Mouse (Mus musculus) intestine, embryonic 15.5 days (tissue): ENCODE results near the gene 2510009E07Rik. TPM values are rescaled to one million over a fixed set of nuclear protein-coding genes. Genes with fewer than 3 reads are reported as not detected.

Experiments
- ATAC-seq: fragments of 200-750 bp; cut with Nextera tagmentation; 2 replicates; pipeline ENCODE4 v1.8.0; 2017; ENCODE audit warnings: moderate TSS enrichment, moderate library complexity
- H3K27ac ChIP-seq: fragments of 300-500 bp; sonication (generic); 2 replicates; pipeline ENCODE4 v1.5.1; 2015; ENCODE audit warnings: mild to moderate bottlenecking, inconsistent platforms
- H3K27me3 ChIP-seq: fragments of 300-500 bp; sonication (generic); replicated peaks from 2 replicates; pipeline ENCODE4 v1.6.1; 2015; ENCODE audit warnings: inconsistent platforms
- H3K36me3 ChIP-seq: fragments of 300-500 bp; sonication (generic); 2 replicates; pipeline ENCODE4 v1.6.1; 2015; ENCODE audit warnings: inconsistent platforms
- H3K4me1 ChIP-seq: fragments of 300-500 bp; sonication (generic); replicated peaks from 2 replicates; pipeline ENCODE4 v1.6.1; 2015; ENCODE audit warnings: inconsistent platforms
- H3K4me2 ChIP-seq: fragments of 300-500 bp; sonication (generic); replicated peaks from 2 replicates; pipeline ENCODE4 v1.6.1; 2015; ENCODE audit warnings: mild to moderate bottlenecking, inconsistent platforms
- H3K4me3 ChIP-seq: fragments of 300-500 bp; sonication (generic); replicated peaks from 2 replicates; pipeline ENCODE4 v1.5.1; 2015; ENCODE audit warnings: inconsistent platforms
- H3K9ac ChIP-seq: fragments of 300-500 bp; sonication (generic); 2 replicates; pipeline ENCODE4 v1.6.1; 2015; ENCODE audit warnings: inconsistent platforms
- H3K9me3 ChIP-seq: fragments of 300-500 bp; sonication (generic); 2 replicates; pipeline ENCODE4 v1.6.1; 2016; ENCODE audit warnings: inconsistent platforms
- WGBS: fragments of 180-500 bp; shearing (Covaris S2); methylation state at CpG from one replicate; pipeline ENCODE4 v1.1.7; 2015; 5-methylcytosine and 5-hydroxymethylcytosine counted together
- polyA plus RNA-seq: library from polyadenylated mRNA; unstranded; fragments of >200 nt; fragmentation: Nextera tagmentation; extraction: Ambion mirVana; gene quantifications from 2 replicates; pipeline ENCODE4 v1.2.1, GENCODE M21; 2015

The 2510009E07Rik gene
- polyA plus RNA-seq, 1 experiment from 2014 or later = 17.9 TPM

- no peaks in the 10 kb centered on the region for H3K27me3 ChIP-seq
- peaks cover 27% of the 10 kb centered on the region for H3K4me1 ChIP-seq
- peak overlapping the region; percentile 31 for H3K9ac ChIP-seq
- peak; percentile 95 for ATAC-seq
- H3K27ac ChIP-seq = peak overlapping the region; percentile 90
- 16% methylated on average over 17 of the region's 17 CpGs for WGBS
- H3K4me3 ChIP-seq = peak overlapping the region; percentile 19
- peak overlapping the region; percentile 53 for H3K4me2 ChIP-seq
- no peaks in the 10 kb centered on the region for H3K9me3 ChIP-seq
- H3K36me3 ChIP-seq = 0 out of 2 replicates have a peak, but pooled peaks cover 4% of the 10 kb centered on the region
Measured at GRCm38 (mm10) chr16:21644066-21644561, 50.4 kb downstream of the 2510009E07Rik start.

- WGBS = 77% methylated on average over 2 of the region's 2 CpGs
- no peaks in the 10 kb centered on the region for H3K9me3 ChIP-seq
- H3K27ac ChIP-seq = peak overlapping the region; percentile 90
- no peak for ATAC-seq
- peak overlapping the region; percentile 19 for H3K4me3 ChIP-seq
- no peaks in the 10 kb centered on the region for H3K27me3 ChIP-seq
- H3K4me2 ChIP-seq = peak overlapping the region; percentile 53
- H3K4me1 ChIP-seq = peaks cover 27% of the 10 kb centered on the region
- H3K36me3 ChIP-seq = 0 out of 2 replicates have a peak, but pooled peaks cover 4% of the 10 kb centered on the region
- peak overlapping the region; percentile 31 for H3K9ac ChIP-seq
Measured at GRCm38 (mm10) chr16:21643621-21644041, 50.8 kb downstream of the 2510009E07Rik start.

- H3K4me2 ChIP-seq = no peak overlapping the region
- no peak overlapping the region for H3K4me3 ChIP-seq
- no peaks in the 10 kb centered on the region for H3K27me3 ChIP-seq
- WGBS = 95% methylated on average over 5 of the region's 5 CpGs
- 0 out of 2 replicates have a peak, but pooled peaks cover 4% of the 10 kb centered on the region for H3K36me3 ChIP-seq
- no peak overlapping the region for H3K9ac ChIP-seq
- H3K27ac ChIP-seq = 0 out of 2 replicates have a peak overlapping the region, but pooled peaks have one; percentile 15
- H3K4me1 ChIP-seq = peaks cover 27% of the 10 kb centered on the region
- ATAC-seq = no peak
- no peaks in the 10 kb centered on the region for H3K9me3 ChIP-seq
Measured at GRCm38 (mm10) chr16:21642906-21643305, 51.6 kb downstream of the 2510009E07Rik start.

GRCm38 (mm10) chr16:21641944-21642343, 52.5 kb downstream of the 2510009E07Rik start:
- no peak overlapping the region for H3K4me2 ChIP-seq

GRCm38 (mm10) chr16:21640766-21641499, 53.5 kb downstream of the 2510009E07Rik start:
- no peaks in the 10 kb centered on the region for H3K27me3 ChIP-seq
- H3K9ac ChIP-seq = no peak overlapping the region
- ATAC-seq = no peak
- WGBS = 70% methylated on average over 7 of the region's 7 CpGs
- peaks cover 27% of the 10 kb centered on the region for H3K4me1 ChIP-seq
- no peak overlapping the region for H3K4me2 ChIP-seq
- H3K36me3 ChIP-seq = 0 out of 2 replicates have a peak, but pooled peaks cover 4% of the 10 kb centered on the region
- no peak overlapping the region for H3K4me3 ChIP-seq
- H3K9me3 ChIP-seq = no peaks in the 10 kb centered on the region
- peak overlapping the region; percentile 17; the same call in 1 of the 2 replicates for H3K27ac ChIP-seq

More at GRCm38 (mm10) chr16:21641944-21642343, 52.5 kb downstream of the 2510009E07Rik start:
- ATAC-seq = no peak
- Histone ChIP-seq H3K4me1 (peaks cover 27% of the 10 kb centered on the region), H3K4me3 (no peak overlapping the region), H3K36me3 (0 out of 2 replicates have a peak, but pooled peaks cover 4% of the 10 kb centered on the region), H3K9me3 (no peaks in the 10 kb centered on the region), H3K27me3 (no peaks in the 10 kb centered on the region), H3K27ac (0 out of 2 replicates have a peak overlapping the region, but pooled peaks have one; percentile 27), H3K9ac (no peak overlapping the region)
- 61% methylated on average over 3 of the region's 3 CpGs for WGBS

GRCm38 (mm10) chr16:21637201-21637819, 57.2 kb downstream of the 2510009E07Rik start:
- 69% methylated on average over 11 of the region's 11 CpGs for WGBS
- H3K4me3 ChIP-seq = no peak overlapping the region
- H3K4me2 ChIP-seq = no peak overlapping the region
- no peak for ATAC-seq
- 0 out of 2 replicates have a peak overlapping the region, but pooled peaks have one; percentile 44 for H3K27ac ChIP-seq
- 0 out of 2 replicates have a peak, but pooled peaks cover 4% of the 10 kb centered on the region for H3K36me3 ChIP-seq
- peaks cover 5% of the 10 kb centered on the region; the same call in 1 of the 2 replicates for H3K4me1 ChIP-seq
- no peaks in the 10 kb centered on the region for H3K9me3 ChIP-seq
- H3K27me3 ChIP-seq = no peaks in the 10 kb centered on the region
- H3K9ac ChIP-seq = no peak overlapping the region

- Histone ChIP-seq H3K27me3 (no peaks in the 10 kb centered on the region), H3K9ac (no peak overlapping the region), H3K4me1 (no peaks in the 10 kb centered on the region; the same call in 1 of the 2 replicates), H3K4me3 (no peak overlapping the region), H3K27ac (no peak overlapping the region), H3K36me3 (0 out of 2 replicates have a peak, but pooled peaks cover under 1% of the 10 kb centered on the region), H3K9me3 (no peaks in the 10 kb centered on the region), H3K4me2 (no peak overlapping the region)
- ATAC-seq = no peak
- 77% methylated on average over 5 of the region's 5 CpGs for WGBS
Measured at GRCm38 (mm10) chr16:21636156-21636853, 58.2 kb downstream of the 2510009E07Rik start.

GRCm38 (mm10) chr16:21634460-21634859, 60.0 kb downstream of the 2510009E07Rik start:
- no peak overlapping the region for H3K9ac ChIP-seq
- no peak overlapping the region for H3K4me3 ChIP-seq
- no peak for ATAC-seq
- H3K9me3 ChIP-seq = no peaks in the 10 kb centered on the region
- H3K36me3 ChIP-seq = no peaks in the 10 kb centered on the region
- no peak overlapping the region for H3K27ac ChIP-seq
- H3K4me2 ChIP-seq = no peak overlapping the region
- H3K4me1 ChIP-seq = no peaks in the 10 kb centered on the region
- no peaks in the 10 kb centered on the region for H3K27me3 ChIP-seq

- Histone ChIP-seq H3K9ac (no peak overlapping the region), H3K4me2 (no peak overlapping the region), H3K4me3 (no peak overlapping the region), H3K9me3 (no peaks in the 10 kb centered on the region), H3K27ac (no peak overlapping the region), H3K36me3 (no peaks in the 10 kb centered on the region), H3K4me1 (no peaks in the 10 kb centered on the region), H3K27me3 (no peaks in the 10 kb centered on the region)
- WGBS = 60% methylated on average over 4 of the region's 4 CpGs
- no peak for ATAC-seq
Measured at GRCm38 (mm10) chr16:21631815-21632222, 62.6 kb downstream of the 2510009E07Rik start.

- Histone ChIP-seq H3K4me1 (no peaks in the 10 kb centered on the region), H3K36me3 (no peaks in the 10 kb centered on the region), H3K27me3 (no peaks in the 10 kb centered on the region), H3K4me2 (no peak overlapping the region), H3K4me3 (no peak overlapping the region), H3K27ac (no peak overlapping the region), H3K9ac (no peak overlapping the region), H3K9me3 (no peaks in the 10 kb centered on the region)
- WGBS = 83% methylated on average over 4 of the region's 4 CpGs
- no peak for ATAC-seq
Measured at GRCm38 (mm10) chr16:21630614-21631013, 63.9 kb downstream of the 2510009E07Rik start.

- Histone ChIP-seq H3K4me2 (no peak overlapping the region), H3K27me3 (no peaks in the 10 kb centered on the region), H3K36me3 (no peaks in the 10 kb centered on the region), H3K9ac (no peak overlapping the region), H3K27ac (no peak overlapping the region), H3K4me3 (no peak overlapping the region), H3K4me1 (no peaks in the 10 kb centered on the region), H3K9me3 (no peaks in the 10 kb centered on the region)
- no peak for ATAC-seq
- 54% methylated on average over 13 of the region's 13 CpGs for WGBS
Measured at GRCm38 (mm10) chr16:21628061-21628591, 66.3 kb downstream of the 2510009E07Rik start.
